Mouse (Mus musculus) stomach, postnatal 0 days (tissue): Measurements from ENCODE around the gene Xbp1.

Source experiments
- CTCF ChIP-seq: IDR thresholded peaks from 2 replicates; pipeline ENCODE4 v1.5.1; 2016; ENCODE audit warnings: antibody characterized with exemption, low read depth, mild to moderate bottlenecking, moderate library complexity
- EP300 ChIP-seq: optimal IDR thresholded peaks from 2 replicates; pipeline ENCODE3; 2016; ENCODE audit warnings: antibody characterized with exemption

- no peak for TF ChIP-seq CTCF
- no peak for TF ChIP-seq EP300
Observed at GRCm38 (mm10) chr11:5476806-5477205, 43.7 kb upstream of the Xbp1 start.
